Mouse (Mus musculus) cortical plate, adult 2 months (tissue): ENCODE measurements at regions not wholly inside any gene's neighbourhood (a gene's known extent, or its start where the extent isn't known, plus 50 kb on each side); places are given as distances from the start of the nearest gene placed in this dataset.

Experiments used
- CTCF ChIP-seq: fragments of 200-500 bp; IDR thresholded peaks from 2 replicates; pipeline ENCODE4 v1.5.1; 2011; ENCODE audit warnings: mild to moderate bottlenecking, control low read depth, low read length; ENCODE audit not compliant: insufficient read depth; ENCODE audit errors: extremely low read depth
- POLR2A ChIP-seq: fragments of 200-500 bp; IDR thresholded peaks from 2 replicates; pipeline ENCODE4 v1.6.1; 2011; ENCODE audit warnings: mild to moderate bottlenecking, low read length, control low read depth; ENCODE audit not compliant: insufficient read depth; ENCODE audit errors: extremely low read depth

- TF ChIP-seq CTCF: no peak
- no peak for TF ChIP-seq POLR2A
These were observed 121.6 kb upstream of the Hdac4 start for GRCm38 (mm10) chr1:92317131-92317530.
